8 mouse cellular contexts compared by ENCODE assay signal in genomic region chr19:38123921-38124320, GRCm38 (mm10). TPM values are rescaled to one million over a fixed set of nuclear protein-coding genes. Genes with fewer than 3 reads are reported as not detected.
DNase-seq lines count a peak whose midpoint lies in the region; ATAC-seq and TF ChIP-seq lines count a peak whose summit lies in the region.

No protein-coding gene starts in this region.

- peak overlapping the region; percentile 95 for H3K27ac ChIP-seq in liver, adult 2 months (replicated peaks; ENCODE audit: insufficient read depth, low read depth, low read length)
- H3K27ac ChIP-seq in forebrain, embryonic 10.5 days = no peak overlapping the region; the same call in 1 of the 2 replicates
- no peak overlapping the region for H3K27ac ChIP-seq in limb, embryonic 12.5 days
- no peak overlapping the region for H3K27ac ChIP-seq in olfactory bulb, adult 2 months (ENCODE audit: insufficient read depth, low read depth, low read length)

- WGBS in liver, adult 2 months = 8% methylated on average over 9 of the region's 9 CpGs
- 28% methylated on average over 9 of the region's 9 CpGs for WGBS in forebrain, embryonic 10.5 days
- 27% methylated on average over 9 of the region's 9 CpGs for WGBS in limb, embryonic 12.5 days
- WGBS in olfactory bulb, adult 2 months = 27% methylated on average over 9 of the region's 9 CpGs

- peak overlapping the region; percentile 85 for H3K9ac ChIP-seq in liver, adult 2 months (ENCODE audit: low read depth, low read length)
- peak overlapping the region; percentile 75 for H3K9ac ChIP-seq in limb, embryonic 12.5 days (replicated peaks)

- no peaks in the 10 kb centered on the region for H3K9me3 ChIP-seq in forebrain, embryonic 10.5 days
- H3K9me3 ChIP-seq in limb, embryonic 12.5 days = 0 out of 2 replicates have a peak, but pooled peaks cover 4% of the 10 kb centered on the region

- no peak for TF ChIP-seq POLR2A in liver, adult 2 months (IDR thresholded peaks at IDR 0.05; ENCODE audit: extremely low read depth, insufficient read depth, low read length)
- TF ChIP-seq POLR2A in olfactory bulb, adult 2 months (IDR thresholded peaks at IDR 0.05; ENCODE audit: insufficient read depth, low read depth, low read length) = no peak

- ATAC-seq in limb, embryonic 12.5 days (ENCODE audit: insufficient number of reproducible peaks, insufficient read depth, low FRiP score, low TSS enrichment, low read depth) = no peak

- H3K4me1 ChIP-seq in liver, adult 2 months (ENCODE audit: control insufficient read depth, insufficient read depth, low read length) = peaks cover 16% of the 10 kb centered on the region
- peaks cover 12% of the 10 kb centered on the region for H3K4me1 ChIP-seq in forebrain, embryonic 10.5 days
- no peaks in the 10 kb centered on the region for H3K4me1 ChIP-seq in limb, embryonic 12.5 days (replicated peaks)
- peaks cover 3% of the 10 kb centered on the region for H3K4me1 ChIP-seq in olfactory bulb, adult 2 months (ENCODE audit: control insufficient read depth, insufficient read depth, low read length)

- no peaks in the 10 kb centered on the region for H3K27me3 ChIP-seq in liver, adult 2 months (ENCODE audit: control insufficient read depth, insufficient read depth, low read length)
- H3K27me3 ChIP-seq in forebrain, embryonic 10.5 days (ENCODE audit: poor library complexity, severe bottlenecking) = peaks cover 49% of the 10 kb centered on the region
- H3K27me3 ChIP-seq in limb, embryonic 12.5 days = peaks cover 31% of the 10 kb centered on the region

- H3K36me3 ChIP-seq in liver, adult 2 months (ENCODE audit: control insufficient read depth, insufficient read depth, low read length) = peaks cover 36% of the 10 kb centered on the region
- H3K36me3 ChIP-seq in forebrain, embryonic 10.5 days (replicated peaks) = no peaks in the 10 kb centered on the region
- H3K36me3 ChIP-seq in limb, embryonic 12.5 days = no peaks in the 10 kb centered on the region

- peak overlapping the region; percentile 92 for H3K4me3 ChIP-seq in liver, adult 2 months (ENCODE audit: insufficient read depth, low read depth, low read length)
- peak overlapping the region; percentile 66 for H3K4me3 ChIP-seq in forebrain, embryonic 10.5 days
- H3K4me3 ChIP-seq in limb, embryonic 12.5 days (replicated peaks) = peak overlapping the region; percentile 64
- 0 out of 2 replicates have a peak overlapping the region, but pooled peaks have one; percentile 48 for H3K4me3 ChIP-seq in olfactory bulb, adult 2 months (ENCODE audit: insufficient read depth, low read depth, low read length)

- TF ChIP-seq CTCF in liver, adult 2 months (IDR thresholded peaks at IDR 0.05; ENCODE audit: low read depth, low read length) = no peak
- TF ChIP-seq CTCF in olfactory bulb, adult 2 months (IDR thresholded peaks at IDR 0.05; ENCODE audit: insufficient read depth, low read depth, low read length) = no peak

- H3K79me2 ChIP-seq in liver, adult 2 months (ENCODE audit: control insufficient read depth, insufficient read depth, low read length) = peaks cover 7% of the 10 kb centered on the region; the same call in 1 of the 2 replicates

- H3K4me2 ChIP-seq in limb, embryonic 12.5 days = peak overlapping the region; percentile 96

- DNase-seq in liver, adult 2 months (ENCODE audit: extremely low read depth, low read depth, low spot score) = peak; percentile 33
- no peak for DNase-seq in liver
- no peak for DNase-seq in forebrain, embryonic 10.5 days (ENCODE audit: extremely low spot score, low spot score)
- no peak for DNase-seq in frontal cortex, adult 2 months (ENCODE audit: extremely low spot score in 1 of 2, low spot score in 1 of 2)
- no peak for DNase-seq in urinary bladder, adult 18-20 months (ENCODE audit: low spot score in 2 of 2)
- no peak for DNase-seq in adrenal gland, postnatal 10 days

RNA-seq across cellular contexts. Expression of gene Rbp4, which starts 1.2 kb away (rescaled TPM):
- total RNA-seq in liver, adult 2 months (2014; rRNA removed) = 2,479 and 2,762 TPM in 2 replicates
- polyA plus RNA-seq in liver, adult 2 months (2012; rRNA removed) = 5,105 and 5,134 TPM in 2 replicates
- 1.3 and 2.2 TPM in 2 replicates for polyA plus RNA-seq in forebrain, embryonic 10.5 days (2016; fragmentation: Nextera tagmentation; extraction: Ambion mirVana)
- polyA plus RNA-seq in limb, embryonic 12.5 days (2016; fragmentation: Nextera tagmentation; extraction: Ambion mirVana) = 4.4 and 6.8 TPM in 2 replicates
- polyA plus RNA-seq in olfactory bulb, adult 2 months (2012; ENCODE audit: insufficient read depth, insufficient read length, low replicate concordance, missing spikeins) = not detected in 2 replicates
- polyA plus RNA-seq in frontal cortex, adult 2 months (2012; rRNA removed) = 19.5 and 24.3 TPM in 2 replicates
- total RNA-seq in adrenal gland, postnatal 10 days (2021) = 100 to 1,000 TPM; 334 to 776 TPM

RNA-seq across cellular contexts. Expression of gene Pde6c, which starts 8.7 kb away (rescaled TPM):
- total RNA-seq in liver, adult 2 months (2014; rRNA removed) = 1.0 and 2.1 TPM in 2 replicates
- 0.09 TPM in 1 of 2 replicates, not detected in the other for polyA plus RNA-seq in liver, adult 2 months (2012; rRNA removed)
- not detected in 2 replicates for polyA plus RNA-seq in forebrain, embryonic 10.5 days (2016; fragmentation: Nextera tagmentation; extraction: Ambion mirVana)
- not detected in 2 replicates for polyA plus RNA-seq in limb, embryonic 12.5 days (2016; fragmentation: Nextera tagmentation; extraction: Ambion mirVana)
- not detected in 2 replicates for polyA plus RNA-seq in olfactory bulb, adult 2 months (2012; ENCODE audit: insufficient read depth, insufficient read length, low replicate concordance, missing spikeins)
- 0.16 and 0.17 TPM in 2 replicates for polyA plus RNA-seq in frontal cortex, adult 2 months (2012; rRNA removed)
- 1 to 10 TPM; 1.3 to 3.2 TPM for total RNA-seq in adrenal gland, postnatal 10 days (2021)

RNA-seq across cellular contexts. Expression of gene Ffar4, which starts 27.1 kb away (rescaled TPM):
- 0.09 and 0.13 TPM in 2 replicates for total RNA-seq in liver, adult 2 months (2014; rRNA removed)
- 0.58 and 0.83 TPM in 2 replicates for polyA plus RNA-seq in liver, adult 2 months (2012; rRNA removed)
- polyA plus RNA-seq in forebrain, embryonic 10.5 days (2016; fragmentation: Nextera tagmentation; extraction: Ambion mirVana) = 0.11 TPM in 1 of 2 replicates, not detected in the other
- polyA plus RNA-seq in limb, embryonic 12.5 days (2016; fragmentation: Nextera tagmentation; extraction: Ambion mirVana) = 0.15 TPM in 2 replicates
- polyA plus RNA-seq in olfactory bulb, adult 2 months (2012; ENCODE audit: insufficient read depth, insufficient read length, low replicate concordance, missing spikeins) = not detected in 2 replicates
- polyA plus RNA-seq in frontal cortex, adult 2 months (2012; rRNA removed) = 0.06 TPM in 2 replicates
- 10 to 100 TPM; 11.2 to 46.7 TPM for total RNA-seq in adrenal gland, postnatal 10 days (2021)

Comparison
In these comparisons a context has a peak if more than half of its experiments do, and no peak if none do; other contexts are left out.
1. RNA of gene Rbp4, which starts 1.2 kb away (polyA plus RNA-seq): 5,105 to 5,134 TPM in liver, adult 2 months; 19.5 to 24.3 TPM in frontal cortex, adult 2 months, 4.4 to 6.8 TPM in limb, embryonic 12.5 days, 1.3 to 2.2 TPM in forebrain, embryonic 10.5 days and not detected in olfactory bulb, adult 2 months; every median in the first group is over 100 times any median in the second.
2. Peak in every context shown above with its lines, with median percentiles within 50 percentile points of each other: H3K4me3 ChIP-seq.